Mouse (Mus musculus) olfactory bulb, adult 2 months (tissue): Measurements from ENCODE around the gene Abtb2.

Experiments used
- CTCF ChIP-seq: fragments of 200-500 bp; IDR thresholded peaks from 2 replicates; pipeline ENCODE4 v1.5.1; 2012; ENCODE audit warnings: low read depth, mild to moderate bottlenecking, low read length, moderate library complexity; ENCODE audit not compliant: insufficient read depth
- POLR2A ChIP-seq: fragments of 200-500 bp; IDR thresholded peaks from 2 replicates; pipeline ENCODE4 v1.6.1; 2012; ENCODE audit warnings: mild to moderate bottlenecking, low read depth, low read length, moderate library complexity; ENCODE audit not compliant: insufficient read depth

DNA sequence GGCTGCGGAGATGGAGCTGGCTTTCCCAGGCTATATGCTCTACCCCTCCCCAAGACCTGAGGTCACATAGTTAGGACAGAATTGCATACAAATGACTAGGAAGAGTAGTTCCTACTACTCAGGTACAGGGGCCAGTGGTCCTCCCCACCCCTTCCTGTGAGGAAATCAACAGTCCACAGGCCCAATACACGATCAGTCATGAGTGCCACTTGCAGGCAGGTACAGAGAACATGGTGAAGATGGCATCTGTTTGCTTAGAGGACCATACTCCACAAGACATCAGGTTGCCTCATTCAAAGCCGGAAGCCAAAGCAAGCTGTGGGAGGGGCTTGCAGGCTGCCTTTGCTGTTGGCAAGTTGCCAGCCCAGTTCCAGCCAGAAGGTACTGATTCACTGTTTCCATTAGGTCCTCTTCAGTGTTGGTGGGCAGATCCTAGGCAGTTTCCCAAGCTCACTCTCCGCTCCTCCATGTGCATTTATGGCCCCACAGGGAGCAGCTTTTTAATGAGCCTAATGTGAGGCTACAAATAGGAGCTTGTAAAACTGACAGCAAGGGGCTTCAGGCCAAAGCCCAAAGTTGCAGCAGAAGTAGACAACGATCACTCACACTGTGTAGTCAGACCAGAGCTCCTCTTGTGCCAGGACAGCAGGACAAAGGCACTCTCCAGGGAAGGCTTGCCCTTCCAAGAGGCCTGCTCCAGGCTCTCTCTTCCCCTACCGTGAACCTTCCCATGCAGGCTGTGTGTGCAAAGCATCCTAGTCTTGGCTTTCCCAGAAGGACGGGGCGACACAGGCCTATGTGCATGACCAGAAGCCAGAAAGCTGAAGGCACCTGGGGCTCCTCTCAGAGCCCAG lies 102.1 kb downstream of the Abtb2 start:
- TF ChIP-seq CTCF (no peak), POLR2A (no peak)
